Mouse (Mus musculus) liver, adult 2 months (tissue): ENCODE results near the gene Pla2g10. TPM values are rescaled to one million over a fixed set of nuclear protein-coding genes. Genes with fewer than 3 reads are reported as not detected.
"Not testable (repeated sequence)": the region's sequence is repeated elsewhere in the genome, so short reads cannot be mapped to it uniquely, and the experiment has no call there.

Experiments used
- DNase-seq: peaks from one replicate; pipeline ENCODE4 v3.0.0-alpha.2; 2011; ENCODE audit warnings: low read depth, low spot score; ENCODE audit errors: extremely low read depth
- H3K27ac ChIP-seq: fragments of 200-500 bp; replicated peaks from 2 replicates; pipeline ENCODE4 v1.5.1; 2012; ENCODE audit warnings: low read depth, mild to moderate bottlenecking, control low read depth, inconsistent platforms, low read length; ENCODE audit not compliant: insufficient read depth
- H3K27me3 ChIP-seq: fragments of 200-500 bp; 2 replicates; pipeline ENCODE4 v1.6.1; 2012; ENCODE audit warnings: mild to moderate bottlenecking, moderate library complexity, low read length, inconsistent platforms; ENCODE audit not compliant: control insufficient read depth, insufficient read depth
- H3K36me3 ChIP-seq: fragments of 200-500 bp; 2 replicates; pipeline ENCODE4 v1.6.1; 2012; ENCODE audit warnings: low read length, inconsistent platforms; ENCODE audit not compliant: control insufficient read depth, insufficient read depth
- H3K4me1 ChIP-seq: fragments of 200-500 bp; 2 replicates; pipeline ENCODE4 v1.6.1; 2011; ENCODE audit warnings: low read length; ENCODE audit not compliant: control insufficient read depth, insufficient read depth
- H3K4me3 ChIP-seq: fragments of 200-500 bp; 2 replicates; pipeline ENCODE4 v1.5.1; 2011; ENCODE audit warnings: low read depth, mild to moderate bottlenecking, control low read depth, low read length, moderate library complexity; ENCODE audit not compliant: insufficient read depth
- H3K79me2 ChIP-seq: fragments of 200-500 bp; 2 replicates; pipeline ENCODE4 v1.6.1; 2012; ENCODE audit warnings: inconsistent platforms, mild to moderate bottlenecking, low read length, moderate library complexity; ENCODE audit not compliant: control insufficient read depth, insufficient read depth
- H3K9ac ChIP-seq: fragments of 200-500 bp; 2 replicates; pipeline ENCODE4 v1.6.1; 2012; ENCODE audit warnings: low read depth, mild to moderate bottlenecking, control low read depth, inconsistent platforms, low read length
- CTCF ChIP-seq: fragments of 200-500 bp; IDR thresholded peaks from 2 replicates; pipeline ENCODE4 v1.5.1; 2011; ENCODE audit warnings: low read depth, low read length, control low read depth
- POLR2A ChIP-seq: fragments of 200-500 bp; IDR thresholded peaks from 2 replicates; pipeline ENCODE4 v1.6.1; 2011; ENCODE audit warnings: low read length, control low read depth; ENCODE audit not compliant: insufficient read depth; ENCODE audit errors: extremely low read depth
- WGBS: fragments of 180-500 bp; shearing (Covaris S2); methylation state at CpG from one replicate; pipeline ENCODE4 v1.1.7; 2018; 5-methylcytosine and 5-hydroxymethylcytosine counted together
- polyA plus RNA-seq: library from polyadenylated mRNA; depleted of rRNA; stranded (reverse); fragments of >200 nt; gene quantifications from 2 replicates; pipeline ENCODE4 v1.2.3, GENCODE M21; 2012
- total RNA-seq: library from RNA; depleted of rRNA; stranded (reverse); fragments of >200 nt; gene quantifications from 2 replicates; pipeline ENCODE4 v1.2.3, GENCODE M21; 2014

The Pla2g10 gene
- total and polyA plus RNA-seq, 2 experiments, result not detected

DNA sequence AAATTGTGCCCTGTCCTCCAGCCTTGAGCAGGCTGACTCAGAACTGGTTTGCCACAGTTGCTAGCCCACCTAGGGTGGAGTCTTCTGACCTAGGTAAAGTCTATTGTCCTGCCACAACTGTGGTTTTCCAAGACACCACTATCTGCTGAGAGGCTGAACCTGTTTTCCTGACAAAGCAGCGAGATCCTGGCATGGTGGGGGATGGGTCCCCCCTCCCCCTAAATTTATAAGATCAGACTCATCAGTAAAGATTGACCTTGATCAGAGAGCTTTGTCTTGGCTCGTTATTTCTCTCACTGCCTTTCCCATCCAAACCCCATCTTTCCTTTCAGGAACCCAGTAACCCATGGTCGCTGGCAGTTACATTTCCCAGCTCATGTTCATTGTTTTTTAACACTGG, 19.2 kb upstream of the Pla2g10 start:
- TF ChIP-seq CTCF (no peak), POLR2A (no peak)
- Histone ChIP-seq H3K9ac (no peak overlapping the region), H3K27me3 (no peaks in the 10 kb centered on the region), H3K79me2 (no peaks in the 10 kb centered on the region), H3K4me3 (no peak overlapping the region), H3K27ac (no peak overlapping the region), H3K36me3 (no peaks in the 10 kb centered on the region), H3K4me1 (peaks cover under 1% of the 10 kb centered on the region)
- DNase-seq, result no peak
- WGBS, result 79% methylated on average over 3 of the region's 3 CpGs

DNA sequence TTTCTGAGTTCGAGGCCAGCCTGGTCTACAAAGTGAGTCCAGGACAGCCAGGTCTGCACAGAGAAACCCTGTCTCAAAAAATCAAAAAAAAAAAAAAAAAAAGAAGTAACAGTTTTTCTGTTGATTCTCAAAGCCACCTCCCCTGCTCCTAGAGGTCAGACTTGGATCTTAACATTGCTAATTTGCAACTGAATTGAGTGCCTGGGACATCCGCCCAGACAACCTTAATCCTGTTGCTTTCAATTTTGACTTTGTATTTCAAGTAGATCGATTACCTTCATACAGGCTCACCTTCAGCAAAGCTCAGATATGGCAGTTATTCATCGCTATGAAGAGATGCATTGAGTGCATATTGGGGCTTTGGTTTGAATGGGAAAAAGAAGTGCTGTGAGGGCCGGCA, 18.5 kb upstream of the Pla2g10 start:
- Histone ChIP-seq H3K27ac (no peak overlapping the region), H3K27me3 (no peaks in the 10 kb centered on the region), H3K36me3 (no peaks in the 10 kb centered on the region), H3K9ac (no peak overlapping the region), H3K79me2 (no peaks in the 10 kb centered on the region), H3K4me3 (no peak overlapping the region), H3K4me1 (no peaks in the 10 kb centered on the region)
- no peak for TF ChIP-seq POLR2A
- TF ChIP-seq CTCF, result no peak
- DNase-seq, result no peak
- WGBS, result 81% methylated on average over 5 of the region's 5 CpGs

DNA sequence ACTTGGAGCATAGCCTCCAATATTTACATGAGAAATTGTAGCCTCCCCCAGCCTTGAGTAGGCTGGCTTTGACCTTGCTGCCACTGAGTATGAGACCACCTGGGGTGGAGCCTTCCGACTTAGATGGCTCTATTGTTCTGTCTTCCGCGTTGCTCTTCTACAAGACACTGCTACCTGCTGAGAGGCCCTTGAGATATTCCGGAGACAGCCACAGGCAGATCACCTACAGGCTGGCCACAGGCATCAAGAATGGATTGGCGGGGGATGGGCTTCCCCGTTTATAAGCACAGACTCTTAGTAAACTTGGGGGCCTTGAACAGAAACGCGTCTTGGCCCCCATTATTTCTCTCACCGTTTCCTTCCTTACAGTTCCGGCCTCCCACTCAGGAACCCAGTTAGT, 18.0 kb upstream of the Pla2g10 start:
- not testable (repeated sequence) for H3K27ac ChIP-seq, H3K79me2 ChIP-seq, H3K9ac ChIP-seq, DNase-seq, H3K4me1 ChIP-seq, H3K4me3 ChIP-seq, H3K27me3 ChIP-seq, H3K36me3 ChIP-seq
- WGBS, result 46% methylated on average over 10 of the region's 10 CpGs

DNA sequence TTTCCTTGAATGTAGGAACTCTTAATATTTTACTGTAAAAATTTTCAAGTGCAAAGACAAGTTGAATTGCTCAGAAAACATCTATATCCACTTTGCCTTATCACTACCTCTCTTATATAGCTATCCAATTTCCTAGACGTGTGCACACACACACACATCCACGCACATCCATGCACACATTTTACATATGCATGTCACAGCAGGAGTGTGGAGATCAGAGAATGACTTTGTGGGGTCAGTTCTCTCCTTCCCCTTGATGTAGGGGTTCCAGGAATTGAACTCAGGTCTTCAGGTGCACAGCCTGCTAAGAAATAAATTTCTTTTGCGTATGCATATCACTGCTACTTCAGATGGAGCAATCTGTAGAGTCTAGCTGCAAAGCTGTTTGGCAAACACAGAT, 17.3 kb upstream of the Pla2g10 start:
- 76% methylated on average over 3 of the region's 3 CpGs for WGBS
- Histone ChIP-seq H3K27me3 (no peaks in the 10 kb centered on the region), H3K79me2 (no peaks in the 10 kb centered on the region), H3K27ac (no peak overlapping the region), H3K9ac (no peak overlapping the region), H3K36me3 (no peaks in the 10 kb centered on the region), H3K4me3 (no peak overlapping the region), H3K4me1 (no peaks in the 10 kb centered on the region)
- TF ChIP-seq CTCF, result no peak
- TF ChIP-seq POLR2A, result no peak
- DNase-seq, result no peak

DNA sequence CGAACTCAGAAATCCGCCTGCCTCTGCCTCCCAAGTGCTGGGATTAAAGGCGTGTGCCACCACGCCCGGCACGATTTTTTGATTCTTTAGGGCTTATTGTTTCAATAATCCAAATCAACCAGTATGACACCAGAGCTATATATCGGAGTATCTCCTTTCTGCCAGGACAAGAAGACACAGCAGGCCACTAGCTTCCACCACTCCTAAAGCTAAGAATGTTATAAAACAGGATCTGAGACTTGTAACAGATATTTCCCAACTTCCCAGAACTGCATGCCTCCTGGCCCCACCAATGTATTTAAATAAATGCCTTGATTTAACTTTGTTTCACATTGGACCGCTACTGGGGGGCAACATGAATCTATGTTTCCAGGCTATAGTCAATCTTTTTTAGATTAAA, 16.9 kb upstream of the Pla2g10 start:
- no peak overlapping the region for H3K9ac ChIP-seq
- TF ChIP-seq POLR2A (no peak), CTCF (no peak)
- no peak overlapping the region for H3K4me3 ChIP-seq
- WGBS, result 92% methylated on average over 8 of the region's 8 CpGs
- DNase-seq, result no peak
- H3K79me2 ChIP-seq, result no peaks in the 10 kb centered on the region
- no peaks in the 10 kb centered on the region for H3K27me3 ChIP-seq
- H3K36me3 ChIP-seq, result no peaks in the 10 kb centered on the region
- H3K4me1 ChIP-seq, result no peaks in the 10 kb centered on the region
- no peak overlapping the region for H3K27ac ChIP-seq

DNA sequence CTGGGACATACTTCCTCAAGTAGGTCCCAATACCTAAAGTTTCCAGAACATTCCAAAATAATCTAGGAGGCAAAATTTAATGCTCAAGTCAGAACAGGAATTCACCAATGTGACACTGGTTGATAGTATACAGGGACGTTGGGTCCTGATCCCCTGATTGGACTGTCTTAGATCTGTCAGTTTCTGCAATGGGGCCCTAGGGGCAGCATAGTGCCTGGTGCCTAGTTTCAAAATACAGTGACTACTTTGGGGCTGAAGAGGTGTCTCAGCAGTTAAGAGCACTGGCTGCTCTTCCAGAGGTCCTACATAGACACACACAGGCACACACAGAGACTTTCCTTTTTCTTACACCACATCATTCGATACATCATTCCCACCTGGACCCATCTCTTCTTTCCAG, 10.1 kb upstream of the Pla2g10 start:
- Histone ChIP-seq H3K9ac (no peak overlapping the region), H3K4me3 (no peak overlapping the region), H3K27ac (no peak overlapping the region), H3K36me3 (no peaks in the 10 kb centered on the region), H3K27me3 (no peaks in the 10 kb centered on the region), H3K79me2 (no peaks in the 10 kb centered on the region), H3K4me1 (no peaks in the 10 kb centered on the region)
- TF ChIP-seq CTCF (no peak), POLR2A (no peak)
- DNase-seq, result no peak
- WGBS, result 75% methylated on average over 2 of the region's 2 CpGs

DNA sequence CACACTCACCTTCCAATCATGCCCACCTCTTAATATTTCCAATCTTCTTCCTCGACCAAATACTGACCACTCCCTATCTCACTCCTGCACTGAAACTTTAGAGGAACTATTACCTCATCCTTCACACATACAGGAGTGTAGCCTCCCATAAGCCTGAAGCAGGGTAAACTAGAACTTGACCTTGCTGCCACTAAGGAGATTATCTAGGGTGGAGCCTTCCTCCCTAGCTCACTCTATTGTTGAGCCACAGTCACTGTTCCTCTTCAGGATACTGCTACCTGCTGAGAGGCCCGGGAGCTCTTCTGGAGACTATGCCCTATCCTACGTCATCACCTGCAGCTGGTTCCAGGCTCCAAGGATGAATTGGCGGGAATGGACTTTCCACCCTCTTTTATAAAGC, 8.3 kb upstream of the Pla2g10 start:
- H3K4me3 ChIP-seq, H3K79me2 ChIP-seq, DNase-seq, H3K27ac ChIP-seq, H3K36me3 ChIP-seq, H3K27me3 ChIP-seq, H3K4me1 ChIP-seq, H3K9ac ChIP-seq: not testable (repeated sequence)
- 71% methylated on average over 4 of the region's 4 CpGs for WGBS
